Mouse (Mus musculus) midbrain, embryonic 14.5 days (tissue): ENCODE data around the gene Kif6. TPM values are rescaled to one million over a fixed set of nuclear protein-coding genes. Genes with fewer than 3 reads are reported as not detected.
A peak's percentile ranks its signal among the peaks of the same experiment; 100 is the strongest.

Source experiments
- ATAC-seq: fragments of 200-750 bp; cut with Nextera tagmentation; 2 replicates; pipeline ENCODE4 v1.8.0; 2017; ENCODE audit warnings: moderate number of reproducible peaks, moderate library complexity; ENCODE audit not compliant: low FRiP score, low TSS enrichment
- DNase-seq: peaks from one replicate; pipeline ENCODE4 v3.0.0-alpha.2; 2015
- H3K27ac ChIP-seq: fragments of 300-500 bp; sonication (generic); replicated peaks from 2 replicates; pipeline ENCODE4 v1.5.1; 2014; ENCODE audit warnings: mild to moderate bottlenecking, low read depth, low read length, moderate library complexity
- H3K27me3 ChIP-seq: fragments of 300-500 bp; sonication (generic); 2 replicates; pipeline ENCODE4 v1.6.1; 2014; ENCODE audit warnings: low read length, control low read depth, mixed read lengths; ENCODE audit not compliant: control insufficient read depth, insufficient read depth
- H3K36me3 ChIP-seq: fragments of 300-500 bp; sonication (generic); 2 replicates; pipeline ENCODE4 v1.6.1; 2014; ENCODE audit warnings: low read length, control low read depth; ENCODE audit not compliant: control insufficient read depth, insufficient read depth
- H3K4me1 ChIP-seq: fragments of 300-500 bp; sonication (generic); 2 replicates; pipeline ENCODE4 v1.6.1; 2014; ENCODE audit warnings: mild to moderate bottlenecking, antibody characterized with exemption, low read length, control low read depth; ENCODE audit not compliant: control insufficient read depth, insufficient read depth
- H3K4me2 ChIP-seq: fragments of 300-500 bp; sonication (generic); 2 replicates; pipeline ENCODE4 v1.6.1; 2014; ENCODE audit warnings: mild to moderate bottlenecking, low read length, moderate library complexity
- H3K4me3 ChIP-seq: fragments of 300-500 bp; sonication (generic); replicated peaks from 2 replicates; pipeline ENCODE4 v1.5.1; 2014; ENCODE audit warnings: low read depth, low read length
- H3K9ac ChIP-seq: fragments of 300-500 bp; sonication (generic); replicated peaks from 2 replicates; pipeline ENCODE4 v1.6.1; 2014; ENCODE audit warnings: mild to moderate bottlenecking, low read length, moderate library complexity
- H3K9me3 ChIP-seq: fragments of 300-500 bp; sonication (generic); 2 replicates; pipeline ENCODE4 v1.6.1; 2016; ENCODE audit warnings: low read length, control low read depth, mixed read lengths; ENCODE audit not compliant: control insufficient read depth
- WGBS: fragments of 180-500 bp; shearing (Covaris S2); extraction: QIAGEN DNeasy Blood & Tissue Kit; methylation state at CpG from one replicate; pipeline ENCODE4 v1.1.7; 2014; 5-methylcytosine and 5-hydroxymethylcytosine counted together
- polyA plus RNA-seq: library from polyadenylated mRNA; unstranded; fragments of >200 nt; fragmentation: Nextera tagmentation; extraction: Ambion mirVana; gene quantifications from 2 replicates; pipeline ENCODE4 v1.2.1, GENCODE M21; 2014

The Kif6 gene
- polyA plus RNA-seq, 1 experiment from 2014 or later, result 2.4 TPM

GRCm38 (mm10) chr17:49649394-49649793 lies 34.5 kb downstream of the Kif6 start:
- ATAC-seq (no peak), DNase-seq (no peak)
- Histone ChIP-seq H3K9ac (no peak overlapping the region), H3K27me3 (no peaks in the 10 kb centered on the region), H3K4me1 (no peaks in the 10 kb centered on the region), H3K9me3 (no peaks in the 10 kb centered on the region), H3K4me2 (no peak overlapping the region), H3K4me3 (no peak overlapping the region), H3K27ac (no peak overlapping the region), H3K36me3 (no peaks in the 10 kb centered on the region)
- WGBS, result 85% methylated on average over 7 of the region's 7 CpGs

- Histone ChIP-seq H3K36me3 (no peaks in the 10 kb centered on the region), H3K9ac (no peak overlapping the region), H3K4me3 (no peak overlapping the region), H3K27ac (no peak overlapping the region), H3K27me3 (no peaks in the 10 kb centered on the region), H3K4me1 (no peaks in the 10 kb centered on the region), H3K9me3 (no peaks in the 10 kb centered on the region), H3K4me2 (no peak overlapping the region)
- DNase-seq, result no peak
- WGBS, result 85% methylated on average over 4 of the region's 4 CpGs
- ATAC-seq, result no peak
These were observed 35.4 kb downstream of the Kif6 start for GRCm38 (mm10) chr17:49650366-49650765.

- no peak for ATAC-seq
- Histone ChIP-seq H3K27me3 (no peaks in the 10 kb centered on the region), H3K9ac (no peak overlapping the region), H3K4me3 (no peak overlapping the region), H3K4me2 (no peak overlapping the region), H3K27ac (no peak overlapping the region), H3K36me3 (no peaks in the 10 kb centered on the region), H3K9me3 (no peaks in the 10 kb centered on the region), H3K4me1 (no peaks in the 10 kb centered on the region)
- peak; percentile 46 for DNase-seq
- WGBS, result 35% methylated on average over 3 of the region's 3 CpGs
These were observed 37.4 kb downstream of the Kif6 start for GRCm38 (mm10) chr17:49652357-49652756.

- Histone ChIP-seq H3K36me3 (no peaks in the 10 kb centered on the region), H3K27me3 (no peaks in the 10 kb centered on the region), H3K4me3 (no peak overlapping the region), H3K9me3 (no peaks in the 10 kb centered on the region), H3K4me1 (no peaks in the 10 kb centered on the region), H3K4me2 (no peak overlapping the region), H3K9ac (no peak overlapping the region), H3K27ac (no peak overlapping the region)
- DNase-seq (no peak), ATAC-seq (no peak; the same call in 1 of the 2 replicates)
- 51% methylated on average over 5 of the region's 5 CpGs for WGBS
These were observed 37.9 kb downstream of the Kif6 start for GRCm38 (mm10) chr17:49652800-49653199.

- WGBS, result 82% methylated on average over 6 of the region's 6 CpGs
- no peak overlapping the region for H3K4me3 ChIP-seq
- no peak overlapping the region for H3K27ac ChIP-seq
- DNase-seq (no peak), ATAC-seq (no peak)
- H3K27me3 ChIP-seq, result no peaks in the 10 kb centered on the region
- H3K4me2 ChIP-seq, result no peak overlapping the region
- no peaks in the 10 kb centered on the region for H3K36me3 ChIP-seq
- H3K9ac ChIP-seq, result no peak overlapping the region
- H3K4me1 ChIP-seq, result no peaks in the 10 kb centered on the region
- no peaks in the 10 kb centered on the region for H3K9me3 ChIP-seq
These were observed 46.7 kb downstream of the Kif6 start for GRCm38 (mm10) chr17:49661626-49662025.

- Histone ChIP-seq H3K9ac (no peak overlapping the region), H3K36me3 (no peaks in the 10 kb centered on the region), H3K9me3 (no peaks in the 10 kb centered on the region), H3K4me2 (no peak overlapping the region), H3K27me3 (no peaks in the 10 kb centered on the region), H3K27ac (no peak overlapping the region), H3K4me3 (no peak overlapping the region), H3K4me1 (no peaks in the 10 kb centered on the region)
- DNase-seq (no peak), ATAC-seq (no peak)
- 91% methylated on average over 5 of the region's 5 CpGs for WGBS
These were observed 51.8 kb downstream of the Kif6 start for GRCm38 (mm10) chr17:49666728-49667127.

- WGBS, result 90% methylated on average over 6 of the region's 6 CpGs
- Histone ChIP-seq H3K9ac (no peak overlapping the region), H3K4me2 (no peak overlapping the region), H3K27ac (no peak overlapping the region), H3K4me1 (no peaks in the 10 kb centered on the region), H3K4me3 (no peak overlapping the region), H3K9me3 (no peaks in the 10 kb centered on the region), H3K36me3 (no peaks in the 10 kb centered on the region), H3K27me3 (no peaks in the 10 kb centered on the region)
- DNase-seq, result no peak
- ATAC-seq, result no peak
These were observed 53.4 kb downstream of the Kif6 start for GRCm38 (mm10) chr17:49668296-49668695.

- H3K4me2 ChIP-seq, result no peak overlapping the region
- DNase-seq (peak; percentile 54), ATAC-seq (no peak)
- no peak overlapping the region for H3K9ac ChIP-seq
- no peak overlapping the region for H3K4me3 ChIP-seq
- no peaks in the 10 kb centered on the region for H3K9me3 ChIP-seq
- H3K36me3 ChIP-seq, result no peaks in the 10 kb centered on the region
- H3K27me3 ChIP-seq, result no peaks in the 10 kb centered on the region
- 67% methylated on average over 6 of the region's 6 CpGs for WGBS
- H3K4me1 ChIP-seq, result no peaks in the 10 kb centered on the region
- H3K27ac ChIP-seq, result no peak overlapping the region
These were observed 57.0 kb downstream of the Kif6 start for GRCm38 (mm10) chr17:49671921-49672339.

GRCm38 (mm10) chr17:49672421-49672820 lies 57.5 kb downstream of the Kif6 start:
- ATAC-seq, result no peak

More at GRCm38 (mm10) chr17:49672421-49672820, 57.5 kb downstream of the Kif6 start:
- no peak overlapping the region for H3K27ac ChIP-seq
- H3K36me3 ChIP-seq, result no peaks in the 10 kb centered on the region
- WGBS, result 88% methylated on average over 5 of the region's 5 CpGs
- DNase-seq, result no peak
- no peak overlapping the region for H3K9ac ChIP-seq
- no peaks in the 10 kb centered on the region for H3K27me3 ChIP-seq
- no peak overlapping the region for H3K4me3 ChIP-seq
- H3K9me3 ChIP-seq, result no peaks in the 10 kb centered on the region
- no peaks in the 10 kb centered on the region for H3K4me1 ChIP-seq
- H3K4me2 ChIP-seq, result no peak overlapping the region
